Comparison of ENCODE assay signal across 15 mouse cellular contexts in genomic region chr2:102541404-102542125, GRCm38 (mm10). TPM values are rescaled to one million over a fixed set of nuclear protein-coding genes. Genes with fewer than 3 reads are reported as not detected.
A peak's percentile ranks its signal among the peaks of the same experiment; 100 is the strongest.
DNase-seq lines count a peak whose midpoint lies in the region; ATAC-seq lines count a peak whose summit lies in the region.
"Had no signal": no experiment of that assay in that cellular context is flagged by ENCODE, and none has a peak within 500 bp of the region (broad histone marks: within the 10 kb centered on the region; RNA-seq: fewer than 3 reads in every experiment).

No protein-coding gene starts in this region.

- no peaks in the 10 kb centered on the region for H3K9me3 ChIP-seq in lung, embryonic 15.5 days
- H3K9me3 ChIP-seq: neural tube, embryonic 12.5 days had no signal

- H3K9ac ChIP-seq in lung, embryonic 15.5 days: no peak overlapping the region
- H3K9ac ChIP-seq: neural tube, embryonic 12.5 days had no signal

- peak; percentile 49 for DNase-seq in adrenal gland, postnatal 10 days
- DNase-seq in adrenal gland, postnatal 4 days (ENCODE audit: low spot score in 2 of 2): no peak
- peak; percentile 23 to 40 for DNase-seq in gastrocnemius, adult 8-10 months (ENCODE audit: low spot score in 2 of 2)
- no peak for DNase-seq in gastrocnemius, postnatal 36 days
- no peak for DNase-seq in lung, adult 18-20 months
- DNase-seq in gastrocnemius, postnatal 10 days: peak; percentile 19
- no peak for DNase-seq in spleen, adult 18-20 months
- DNase-seq: cerebellum, adult 2 months; embryo, embryonic 11 days; heart, postnatal 36 days; retina, postnatal 1 day had no signal

- WGBS in lung, embryonic 15.5 days: 26% methylated on average over 4 of the region's 4 CpGs

- ATAC-seq in lung, embryonic 15.5 days (ENCODE audit: borderline replicate concordance, extremely low read depth, low FRiP score, low TSS enrichment): peak; percentile 35; the same call in 1 of the 2 replicates

- H3K36me3 ChIP-seq in lung, embryonic 15.5 days: no peaks in the 10 kb centered on the region
- H3K36me3 ChIP-seq: neural tube, embryonic 12.5 days had no signal

- intact Hi-C loops in gastrocnemius, postnatal 36 days (cut with DNase I): no loop called here

- no peaks in the 10 kb centered on the region for H3K27me3 ChIP-seq in lung, embryonic 15.5 days
- H3K27me3 ChIP-seq: neural tube, embryonic 12.5 days had no signal

- H3K27ac ChIP-seq in lung, embryonic 15.5 days: no peak overlapping the region
- H3K27ac ChIP-seq: neural tube, embryonic 12.5 days had no signal

- H3K4me2 ChIP-seq in lung, embryonic 15.5 days: no peak overlapping the region
- H3K4me2 ChIP-seq: heart, embryonic 11.5 days; neural tube, embryonic 12.5 days had no signal

- peaks cover 8% of the 10 kb centered on the region for H3K4me1 ChIP-seq in lung, embryonic 15.5 days

- H3K4me3 ChIP-seq in lung, embryonic 15.5 days: no peak overlapping the region
- H3K4me3 ChIP-seq: erythroblast, embryonic 14.5 days; neural tube, embryonic 12.5 days had no signal

RNA-seq across cellular contexts. Expression of gene Pamr1, which starts 8.2 kb away (rescaled TPM):
- total RNA-seq in adrenal gland, postnatal 10 days (2021): 1 to 10 TPM; 7.1 to 9.7 TPM
- 10 to 100 TPM in 1 of 2 experiments, 1 to 10 TPM in 1; 8.5 to 11.9 TPM for total RNA-seq in adrenal gland, postnatal 4 days (2021)
- total RNA-seq in gastrocnemius, adult 8-10 months (2022): 10 to 100 TPM in 1 of 4 experiments, 1 to 10 TPM in 3; 6.7 to 14.8 (median 8.5) TPM
- total RNA-seq in gastrocnemius, postnatal 36 days (2021): 1 to 10 TPM; 3.8 TPM
- 16.6 and 17.4 TPM in 2 replicates for polyA plus RNA-seq in lung, embryonic 15.5 days (2015; fragmentation: Nextera tagmentation; extraction: Ambion mirVana)
- total RNA-seq in gastrocnemius, postnatal 10 days (2021): 10 to 100 TPM; 20.7 to 30.6 TPM
- polyA plus RNA-seq: erythroblast, embryonic 14.5 days had no signal

Comparison
In these comparisons a context has a peak if more than half of its experiments do, and no peak if none do; other contexts are left out.
1. DNase-seq: peak in adrenal gland, postnatal 10 days (single experiment), gastrocnemius, adult 8-10 months (2 of 2) and gastrocnemius, postnatal 10 days (single experiment); none in adrenal gland, postnatal 4 days (0 of 2), gastrocnemius, postnatal 36 days (0 of 2), lung, adult 18-20 months (0 of 2) and spleen, adult 18-20 months (0 of 2).